Mouse (Mus musculus): ENCODE data around the gene Cers5.
"Not testable (repeated sequence)": the region's sequence is repeated elsewhere in the genome, so short reads cannot be mapped to it uniquely, and the experiment has no call there.

DNA sequence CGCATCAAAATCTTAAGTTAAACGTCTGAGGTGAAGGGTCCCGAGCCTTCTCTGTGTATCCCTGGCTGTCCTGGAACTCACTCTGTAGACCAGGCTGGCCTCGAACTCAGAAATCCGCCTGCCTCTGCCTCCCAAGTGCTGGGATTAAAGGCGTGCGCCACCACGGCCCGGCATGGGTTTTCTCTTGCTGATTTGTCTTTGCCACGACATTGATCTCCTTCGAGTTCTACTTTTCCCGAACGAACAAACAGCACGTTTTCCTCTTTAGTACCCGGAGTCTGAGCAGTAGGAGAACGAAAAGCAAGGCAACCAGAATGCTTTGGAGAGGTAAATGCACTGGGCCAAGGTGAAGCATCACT is 71.1 kb downstream of the Cers5 start:
- not testable (repeated sequence) for TF ChIP-seq CTCF (IDR thresholded peaks at IDR 0.05; ENCODE audit: control insufficient read depth, insufficient read depth, insufficient read length); MAX (IDR thresholded peaks at IDR 0.05); USF1 (IDR thresholded peaks at IDR 0.05; ENCODE audit: low read depth); MYOD1 (IDR thresholded peaks at IDR 0.05; ENCODE audit: control insufficient read depth, insufficient read length, low read depth); MYOG (IDR thresholded peaks at IDR 0.05; ENCODE audit: control insufficient read depth, extremely low read depth, insufficient read length); FOSL1 (IDR thresholded peaks at IDR 0.05; ENCODE audit: insufficient read depth, low read length, poor library complexity, severe bottlenecking)
